Mouse (Mus musculus) CH12.LX (cell line): ENCODE results near the gene Hspa1a.

Experiments used
- CHD2 ChIP-seq: IDR thresholded peaks from 2 replicates; pipeline ENCODE4 v1.6.1; 2011; ENCODE audit warnings: low read length, improper control_type of control experiment
- CTCF ChIP-seq, 2 experiments: IDR thresholded peaks in 1 of 2; conservative IDR thresholded peaks in 1 of 2; 2 replicates each; pipeline ENCODE4 v1.5.1; 2011 to 2012; ENCODE audit warnings: low read depth in 2 of 2, low read length in 2 of 2, improper control_type of control experiment in 1 of 2, inconsistent platforms in 1 of 2, mild to moderate bottlenecking in 1 of 2, moderate library complexity in 1 of 2
- E2F4 ChIP-seq: IDR thresholded peaks from 2 replicates; pipeline ENCODE4 v1.6.1; 2011; ENCODE audit warnings: low read depth, low read length, improper control_type of control experiment; ENCODE audit not compliant: insufficient replicate concordance
- EP300 ChIP-seq: IDR thresholded peaks from 2 replicates; pipeline ENCODE4 v1.6.1; 2011; ENCODE audit warnings: low read length, improper control_type of control experiment
- JUN ChIP-seq: IDR thresholded peaks from 2 replicates; pipeline ENCODE4 v1.6.1; 2011; ENCODE audit warnings: low read depth, mild to moderate bottlenecking, low read length, improper control_type of control experiment, moderate library complexity; ENCODE audit not compliant: insufficient read depth
- JUND ChIP-seq: conservative IDR thresholded peaks from 2 replicates; pipeline ENCODE4 v1.6.1; 2011; ENCODE audit warnings: low read depth, low read length, improper control_type of control experiment
- MAX ChIP-seq: IDR thresholded peaks from 2 replicates; pipeline ENCODE4 v1.6.1; 2011; ENCODE audit warnings: low read length, improper control_type of control experiment
- MYC ChIP-seq: IDR thresholded peaks from 2 replicates; pipeline ENCODE4 v1.6.1; 2011; ENCODE audit warnings: low read depth, mild to moderate bottlenecking, improper control_type of control experiment, low read length
- POLR2A ChIP-seq: IDR thresholded peaks from 2 replicates; pipeline ENCODE4 v1.6.1; 2011; ENCODE audit warnings: low read depth, mild to moderate bottlenecking, improper control_type of control experiment, low read length
- TBP ChIP-seq: conservative IDR thresholded peaks from 2 replicates; pipeline ENCODE4 v1.6.1; 2011; ENCODE audit warnings: low read depth, low read length, improper control_type of control experiment
- ZKSCAN1 ChIP-seq: IDR thresholded peaks from 2 replicates; pipeline ENCODE4 v1.6.1; 2012; ENCODE audit warnings: low read depth, inconsistent platforms, low read length, improper control_type of control experiment, borderline replicate concordance

- TF ChIP-seq CTCF (conservative IDR thresholded peaks at IDR 0.05 in 1 of 2, IDR thresholded peaks at IDR 0.05 in 1 of 2; ENCODE audit: low read depth in 2 of 2, low read length in 2 of 2): no peak
- TF ChIP-seq CHD2: no peak
- no peak for TF ChIP-seq MAX
- TF ChIP-seq POLR2A: no peak
- TF ChIP-seq EP300: no peak
- no peak for TF ChIP-seq MYC
- no peak for TF ChIP-seq ZKSCAN1
- TF ChIP-seq JUN: no peak
- TF ChIP-seq TBP: no peak
- TF ChIP-seq JUND: no peak
- TF ChIP-seq E2F4: no peak
These were observed 39.5 kb upstream of the Hspa1a start for GRCm38 (mm10) chr17:35011440-35011839.
